ENCODE assay signal across 9 mouse cellular contexts in genomic region chr13:28552974-28553750, GRCm38 (mm10).
DNase-seq lines count a peak whose midpoint lies in the region; ATAC-seq and TF ChIP-seq lines count a peak whose summit lies in the region.
"Had no signal": no experiment of that assay in that cellular context is flagged by ENCODE, and none has a peak within 500 bp of the region (broad histone marks: within the 10 kb centered on the region; RNA-seq: fewer than 3 reads in every experiment).

No protein-coding gene starts in this region.

- H3K36me3 ChIP-seq in heart, embryonic 15.5 days = no peaks in the 10 kb centered on the region
- H3K36me3 ChIP-seq in forebrain, postnatal 0 days (ENCODE audit: insufficient read depth) = no peaks in the 10 kb centered on the region
- no peaks in the 10 kb centered on the region for H3K36me3 ChIP-seq in midbrain, embryonic 11.5 days (ENCODE audit: control insufficient read depth, insufficient read depth, low read length)
- H3K36me3 ChIP-seq: G1E had no signal

- H3K9me3 ChIP-seq in heart, embryonic 15.5 days (replicated peaks) = no peaks in the 10 kb centered on the region
- H3K9me3 ChIP-seq in forebrain, postnatal 0 days (ENCODE audit: low read length) = no peaks in the 10 kb centered on the region
- H3K9me3 ChIP-seq in midbrain, embryonic 11.5 days (ENCODE audit: control insufficient read depth, low read length) = no peaks in the 10 kb centered on the region
- H3K9me3 ChIP-seq: G1E had no signal

- no peak for TF ChIP-seq CTCF in brain, embryonic 14.5 days (IDR thresholded peaks at IDR 0.05; ENCODE audit: borderline replicate concordance, extremely low read depth, insufficient read depth, insufficient read length)
- TF ChIP-seq CTCF in forebrain, postnatal 0 days (IDR thresholded peaks at IDR 0.05; ENCODE audit: low read depth) = no peak

- no peak for DNase-seq in heart, adult 9 months (ENCODE audit: low spot score in 2 of 2)
- peak; percentile 83 for DNase-seq in brain, embryonic 14.5 days (ENCODE audit: low read depth)
- peak; percentile 59 for DNase-seq in forebrain, postnatal 0 days
- no peak for DNase-seq in midbrain, embryonic 11.5 days (ENCODE audit: low spot score, missing footprints)
- DNase-seq in adrenal gland, postnatal 14 days = no peak
- no peak for DNase-seq in yolk sac, embryonic 10.5 days (ENCODE audit: low spot score)
- no peak for DNase-seq in spleen, postnatal 14 days (ENCODE audit: low spot score in 2 of 2)

- H3K27me3 ChIP-seq in heart, embryonic 15.5 days = no peaks in the 10 kb centered on the region
- H3K27me3 ChIP-seq in forebrain, postnatal 0 days (ENCODE audit: insufficient read depth, low read length) = no peaks in the 10 kb centered on the region
- H3K27me3 ChIP-seq in midbrain, embryonic 11.5 days (ENCODE audit: control insufficient read depth, insufficient read depth, low read length) = no peaks in the 10 kb centered on the region

- no peak for ATAC-seq in heart, embryonic 15.5 days (replicated peaks; ENCODE audit: insufficient number of reproducible peaks, insufficient read depth, low FRiP score, low read depth)
- ATAC-seq in forebrain, postnatal 0 days = peak; percentile 73
- ATAC-seq in midbrain, embryonic 11.5 days (ENCODE audit: low FRiP score) = no peak

- H3K4me3 ChIP-seq in heart, embryonic 15.5 days = no peak overlapping the region
- no peak overlapping the region for H3K4me3 ChIP-seq in forebrain, postnatal 0 days (ENCODE audit: low read depth, low read length)
- no peak overlapping the region for H3K4me3 ChIP-seq in midbrain, embryonic 11.5 days (ENCODE audit: low read depth, low read length)

- TF ChIP-seq POLR2A in brain, embryonic 14.5 days (IDR thresholded peaks at IDR 0.05; ENCODE audit: borderline replicate concordance, extremely low read depth, insufficient read depth, insufficient read length, poor library complexity, severe bottlenecking) = no peak

- H3K9ac ChIP-seq in heart, embryonic 15.5 days = no peak overlapping the region
- no peak overlapping the region for H3K9ac ChIP-seq in forebrain, postnatal 0 days
- no peak overlapping the region; the same call in 1 of the 2 replicates for H3K9ac ChIP-seq in midbrain, embryonic 11.5 days (ENCODE audit: low read length)

- peaks cover 12% of the 10 kb centered on the region; the same call in 1 of the 2 replicates for H3K4me1 ChIP-seq in heart, embryonic 15.5 days (replicated peaks)
- peaks cover 21% of the 10 kb centered on the region; the same call in 1 of the 2 replicates for H3K4me1 ChIP-seq in forebrain, postnatal 0 days (ENCODE audit: insufficient read depth)
- H3K4me1 ChIP-seq in midbrain, embryonic 11.5 days (ENCODE audit: control insufficient read depth, insufficient read depth, low read length) = peaks cover 6% of the 10 kb centered on the region

- no peak overlapping the region for H3K4me2 ChIP-seq in heart, embryonic 15.5 days
- H3K4me2 ChIP-seq in forebrain, postnatal 0 days (ENCODE audit: low read depth) = peak overlapping the region; percentile 21; the same call in 1 of the 2 replicates
- no peak overlapping the region for H3K4me2 ChIP-seq in midbrain, embryonic 11.5 days

- peak overlapping the region; percentile 47 for H3K27ac ChIP-seq in heart, embryonic 15.5 days
- peak overlapping the region; percentile 40; the same call in 1 of the 2 replicates for H3K27ac ChIP-seq in forebrain, postnatal 0 days (ENCODE audit: low read depth, low read length)
- 0 out of 2 replicates have a peak overlapping the region, but pooled peaks have one; percentile 22 for H3K27ac ChIP-seq in midbrain, embryonic 11.5 days (ENCODE audit: low read depth, low read length)

- 60% methylated on average over 10 of the region's 10 CpGs for WGBS in heart, embryonic 15.5 days
- 16% methylated on average over 10 of the region's 10 CpGs for WGBS in forebrain, postnatal 0 days
- WGBS in midbrain, embryonic 11.5 days = 62% methylated on average over 10 of the region's 10 CpGs

Comparison
In these comparisons a context has a peak if more than half of its experiments do, and no peak if none do; other contexts are left out.
1. DNase-seq: peak in brain, embryonic 14.5 days (single experiment) and forebrain, postnatal 0 days (single experiment); none in heart, adult 9 months (0 of 2), midbrain, embryonic 11.5 days (single experiment), adrenal gland, postnatal 14 days (single experiment), yolk sac, embryonic 10.5 days (single experiment) and spleen, postnatal 14 days (0 of 2).
2. Peak in every context shown above with its lines, with median percentiles within 50 percentile points of each other: H3K27ac ChIP-seq.